Mouse (Mus musculus): ENCODE measurements at regions not wholly inside any gene's neighbourhood (a gene's known extent, or its start where the extent isn't known, plus 50 kb on each side); places are given as distances from the start of the nearest gene placed in this dataset.

DNA sequence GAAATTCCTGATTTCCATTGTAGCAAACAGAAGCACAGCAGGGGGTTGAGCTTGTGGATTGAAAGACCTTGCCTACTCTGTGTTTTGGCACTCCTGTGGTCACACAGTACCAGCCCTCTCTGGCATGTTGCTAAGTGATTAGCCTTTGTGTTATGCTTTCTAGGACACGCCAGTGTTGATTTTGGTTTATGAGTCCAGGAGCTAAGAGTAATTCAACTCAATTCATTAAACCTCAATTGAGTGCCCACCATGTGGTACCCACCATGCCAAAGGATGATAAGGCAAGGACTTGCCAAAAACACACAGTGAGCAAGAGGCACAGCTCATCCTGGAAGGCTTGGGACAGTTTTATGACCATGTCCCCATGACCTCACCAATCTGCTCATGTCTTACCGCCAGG lies 221.1 kb upstream of the Sox14 start:
- Histone ChIP-seq H3K36me3 (replicated peaks; ENCODE audit: control insufficient read depth, insufficient read depth, low read depth) (no peaks in the 10 kb centered on the region), H3K4me3 (ENCODE audit: insufficient read depth in 1 of 2, low read depth in 2 of 2, low read length in 2 of 2) (no peak overlapping the region), H3K9me3 (ENCODE audit: control insufficient read depth, low read length) (no peaks in the 10 kb centered on the region), H3K4me1 (replicated peaks; ENCODE audit: control insufficient read depth in 2 of 2, insufficient read depth in 2 of 2, low read length in 1 of 2) (no peaks in the 10 kb centered on the region), H3K4me2 (ENCODE audit: low read depth) (no peak overlapping the region), H3K27me3 (ENCODE audit: control insufficient read depth, insufficient read depth, low read length) (no peaks in the 10 kb centered on the region), H3K27ac (no peak overlapping the region), H3K9ac (replicated peaks) (no peak overlapping the region)
- DNase-seq (ENCODE audit: low read depth in 3 of 3, low spot score in 3 of 3) (no peak), ATAC-seq (ENCODE audit: insufficient read depth) (no peak)
- no peak for TF ChIP-seq EP300 (IDR thresholded peaks at IDR 0.05; ENCODE audit: low read depth)
- 59% methylated on average over 2 of the region's 2 CpGs for WGBS (ENCODE audit: insufficient replicate concordance)

- no peaks in the 10 kb centered on the region for H3K36me3 ChIP-seq (replicated peaks; ENCODE audit: control insufficient read depth, insufficient read depth, low read depth)
- H3K27me3 ChIP-seq (ENCODE audit: control insufficient read depth, insufficient read depth, low read length), result no peaks in the 10 kb centered on the region
- no peak overlapping the region for H3K27ac ChIP-seq
- no peak overlapping the region for H3K4me3 ChIP-seq (ENCODE audit: insufficient read depth in 1 of 2, low read depth in 2 of 2, low read length in 2 of 2)
- TF ChIP-seq CTCF (IDR thresholded peaks at IDR 0.05; ENCODE audit: low read depth) (no peak), EP300 (IDR thresholded peaks at IDR 0.05; ENCODE audit: low read depth) (no peak)
- H3K9me3 ChIP-seq (ENCODE audit: control insufficient read depth, low read length), result no peaks in the 10 kb centered on the region
- WGBS (ENCODE audit: insufficient replicate concordance), result 29% methylated on average over 7 of the region's 7 CpGs
- no peak overlapping the region for H3K4me2 ChIP-seq (ENCODE audit: low read depth)
- no peak for DNase-seq (ENCODE audit: low read depth in 3 of 3, low spot score in 3 of 3)
- H3K9ac ChIP-seq (replicated peaks), result no peak overlapping the region
- no peaks in the 10 kb centered on the region for H3K4me1 ChIP-seq (replicated peaks; ENCODE audit: control insufficient read depth in 2 of 2, insufficient read depth in 2 of 2, low read length in 1 of 2)
- ATAC-seq (ENCODE audit: insufficient read depth), result no peak
Observed at GRCm38 (mm10) chr9:100095559-100095959, 219.6 kb upstream of the Sox14 start.

DNA sequence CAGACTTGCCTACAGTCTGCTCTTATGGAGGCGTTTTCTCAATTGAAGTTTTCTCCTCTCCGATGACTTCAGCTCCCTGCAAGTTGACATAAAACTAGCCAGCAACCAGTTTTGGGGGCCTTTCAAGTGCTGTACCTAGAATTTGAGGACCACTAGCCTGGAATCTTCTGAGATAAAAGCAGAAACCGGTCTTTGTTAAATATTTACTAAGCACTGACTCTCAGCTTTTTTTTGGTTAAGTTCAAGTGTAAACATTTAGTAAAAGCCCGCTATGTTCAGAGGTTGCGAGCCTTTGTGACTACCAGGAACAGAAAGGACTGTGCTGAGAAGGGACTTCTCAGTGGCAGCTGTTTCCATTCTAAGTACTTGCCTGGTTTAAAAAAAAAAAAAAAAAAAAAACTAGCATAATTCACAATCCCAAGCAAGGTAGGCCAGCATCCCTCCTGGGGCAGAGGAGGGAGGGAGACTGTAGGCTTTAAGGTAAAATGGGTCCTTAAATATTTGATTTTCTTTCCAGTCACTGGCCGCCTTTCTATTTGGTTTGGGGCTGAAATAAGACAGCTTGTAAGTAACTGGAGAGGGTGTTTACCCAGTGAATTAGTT lies 219.1 kb upstream of the Sox14 start:
- H3K4me1 ChIP-seq (replicated peaks; ENCODE audit: control insufficient read depth in 2 of 2, insufficient read depth in 2 of 2, low read length in 1 of 2), result no peaks in the 10 kb centered on the region
- no peak for ATAC-seq (ENCODE audit: insufficient read depth)
- no peaks in the 10 kb centered on the region for H3K36me3 ChIP-seq (replicated peaks; ENCODE audit: control insufficient read depth, insufficient read depth, low read depth)
- H3K4me3 ChIP-seq (ENCODE audit: insufficient read depth in 1 of 2, low read depth in 2 of 2, low read length in 2 of 2), result no peak overlapping the region
- no peaks in the 10 kb centered on the region for H3K9me3 ChIP-seq (ENCODE audit: control insufficient read depth, low read length)
- DNase-seq (ENCODE audit: low read depth in 3 of 3, low spot score in 3 of 3), result no peak
- WGBS (ENCODE audit: insufficient replicate concordance), result 57% methylated on average over 6 of the region's 6 CpGs
- H3K27ac ChIP-seq, result no peak overlapping the region
- no peaks in the 10 kb centered on the region for H3K27me3 ChIP-seq (ENCODE audit: control insufficient read depth, insufficient read depth, low read length)
- H3K9ac ChIP-seq (replicated peaks), result no peak overlapping the region
- H3K4me2 ChIP-seq (ENCODE audit: low read depth), result no peak overlapping the region
- TF ChIP-seq EP300 (IDR thresholded peaks at IDR 0.05; ENCODE audit: low read depth), result no peak

GRCm38 (mm10) chr9:100071141-100071540 lies 195.2 kb upstream of the Sox14 start:
- WGBS (ENCODE audit: insufficient replicate concordance), result 57% methylated on average over 5 of the region's 5 CpGs
- H3K4me1 ChIP-seq (replicated peaks; ENCODE audit: control insufficient read depth in 2 of 2, insufficient read depth in 2 of 2, low read length in 1 of 2), result no peaks in the 10 kb centered on the region
- H3K27me3 ChIP-seq (ENCODE audit: control insufficient read depth, insufficient read depth, low read length), result no peaks in the 10 kb centered on the region
- H3K27ac ChIP-seq, result no peak overlapping the region
- H3K36me3 ChIP-seq (replicated peaks; ENCODE audit: control insufficient read depth, insufficient read depth, low read depth), result no peaks in the 10 kb centered on the region
- ATAC-seq (ENCODE audit: insufficient read depth) (no peak), DNase-seq (ENCODE audit: low read depth in 3 of 3, low spot score in 3 of 3) (no peak)
- no peak overlapping the region for H3K9ac ChIP-seq (replicated peaks)
- H3K4me3 ChIP-seq (ENCODE audit: insufficient read depth in 1 of 2, low read depth in 2 of 2, low read length in 2 of 2), result no peak overlapping the region
- H3K9me3 ChIP-seq (ENCODE audit: control insufficient read depth, low read length), result no peaks in the 10 kb centered on the region
- no peak for TF ChIP-seq CTCF (IDR thresholded peaks at IDR 0.05; ENCODE audit: low read depth)
- TF ChIP-seq EP300 (IDR thresholded peaks at IDR 0.05; ENCODE audit: low read depth), result no peak
- H3K4me2 ChIP-seq (ENCODE audit: low read depth), result no peak overlapping the region

- no peak for ATAC-seq (ENCODE audit: insufficient read depth)
- TF ChIP-seq EP300 (IDR thresholded peaks at IDR 0.05; ENCODE audit: low read depth) (no peak), CTCF (IDR thresholded peaks at IDR 0.05; ENCODE audit: low read depth) (no peak)
Observed at GRCm38 (mm10) chr9:100058541-100058940, 182.6 kb upstream of the Sox14 start.

More at GRCm38 (mm10) chr9:100058541-100058940, 182.6 kb upstream of the Sox14 start:
- no peaks in the 10 kb centered on the region for H3K36me3 ChIP-seq (replicated peaks; ENCODE audit: control insufficient read depth, insufficient read depth, low read depth)
- H3K27ac ChIP-seq, result no peak overlapping the region
- no peaks in the 10 kb centered on the region for H3K4me1 ChIP-seq (replicated peaks; ENCODE audit: control insufficient read depth in 2 of 2, insufficient read depth in 2 of 2, low read length in 1 of 2)
- H3K27me3 ChIP-seq (ENCODE audit: control insufficient read depth, insufficient read depth, low read length), result no peaks in the 10 kb centered on the region
- no peak overlapping the region for H3K4me2 ChIP-seq (ENCODE audit: low read depth)
- H3K9me3 ChIP-seq (ENCODE audit: control insufficient read depth, low read length), result no peaks in the 10 kb centered on the region
- DNase-seq (ENCODE audit: low read depth in 3 of 3, low spot score in 3 of 3), result no peak
- no peak overlapping the region for H3K4me3 ChIP-seq (ENCODE audit: insufficient read depth in 1 of 2, low read depth in 2 of 2, low read length in 2 of 2)
- WGBS (ENCODE audit: insufficient replicate concordance), result 54% methylated on average over 1 of the region's 1 CpGs
- H3K9ac ChIP-seq (replicated peaks), result no peak overlapping the region

Data from liver, embryonic 14.5 days (tissue).